Mouse (Mus musculus) spleen, adult 12 weeks (tissue): ENCODE results near the gene Cyfip2.
"Not testable (repeated sequence)": the region's sequence is repeated elsewhere in the genome, so short reads cannot be mapped to it uniquely, and the experiment has no call there.

ENCODE experiments used
- DNase-seq: peaks from one replicate; pipeline ENCODE4 v3.0.0; 2022; ENCODE audit warnings: low spot score

Gene Cyfip2

DNA sequence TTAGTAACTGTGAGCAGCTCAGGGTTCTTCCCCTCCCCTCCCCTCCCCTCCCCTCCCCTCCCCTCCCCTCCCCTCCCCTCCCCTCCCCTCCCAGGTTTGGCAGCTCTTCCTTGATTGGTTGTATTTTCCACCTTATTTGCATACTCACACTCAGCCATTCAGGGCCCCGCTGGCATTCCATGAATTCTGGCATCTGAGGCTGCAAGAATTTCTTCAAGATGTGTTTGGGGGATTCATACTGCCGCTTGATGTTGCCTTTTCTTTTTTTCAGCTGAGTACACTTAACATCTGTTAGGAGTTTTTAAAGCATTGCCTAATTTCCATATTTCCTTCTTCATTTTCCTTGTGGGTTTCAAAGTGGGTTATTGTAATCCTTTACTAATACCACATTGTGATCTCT lies 124.4 kb downstream of the Cyfip2 start:
- no peak for DNase-seq

DNA sequence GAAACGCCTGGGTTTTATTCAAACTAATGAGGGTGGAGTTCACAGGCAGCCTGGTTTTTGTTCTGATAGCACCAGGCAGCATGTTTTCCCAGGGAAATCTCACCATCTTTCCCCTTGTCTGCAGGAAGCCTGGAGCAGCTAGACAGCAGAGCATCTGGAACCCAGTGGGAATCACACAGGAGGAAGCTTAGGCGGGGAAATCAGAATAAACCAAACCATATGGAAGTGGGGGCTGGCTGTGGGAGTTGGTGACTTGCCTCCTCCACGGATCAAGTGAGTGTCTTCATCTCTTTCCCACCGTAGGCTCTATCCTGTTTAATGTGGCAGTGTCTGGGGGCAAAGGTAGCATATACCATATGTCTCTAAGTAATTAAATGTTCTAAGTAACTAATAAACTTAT lies 127.2 kb downstream of the Cyfip2 start:
- no peak for DNase-seq

DNA sequence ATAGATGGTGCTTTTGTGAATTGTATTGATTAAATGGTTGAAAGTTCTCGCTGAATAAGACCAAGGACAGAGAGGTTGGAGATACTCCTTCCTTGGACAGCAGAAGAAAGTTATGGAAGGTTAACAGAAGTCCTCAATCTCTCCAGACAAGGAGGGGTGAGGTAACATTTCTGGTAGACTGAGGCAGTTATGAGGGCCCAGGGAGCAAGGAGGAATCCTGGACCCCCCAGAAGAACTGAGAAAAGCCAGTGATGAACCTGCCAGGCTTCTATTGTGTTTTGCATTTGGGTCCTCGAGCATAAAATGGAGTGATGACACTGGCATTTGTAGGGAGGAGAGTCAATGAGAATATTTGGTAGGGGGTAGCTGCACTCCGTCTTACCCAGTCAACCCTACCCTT lies 127.7 kb downstream of the Cyfip2 start:
- DNase-seq, result no peak

DNA sequence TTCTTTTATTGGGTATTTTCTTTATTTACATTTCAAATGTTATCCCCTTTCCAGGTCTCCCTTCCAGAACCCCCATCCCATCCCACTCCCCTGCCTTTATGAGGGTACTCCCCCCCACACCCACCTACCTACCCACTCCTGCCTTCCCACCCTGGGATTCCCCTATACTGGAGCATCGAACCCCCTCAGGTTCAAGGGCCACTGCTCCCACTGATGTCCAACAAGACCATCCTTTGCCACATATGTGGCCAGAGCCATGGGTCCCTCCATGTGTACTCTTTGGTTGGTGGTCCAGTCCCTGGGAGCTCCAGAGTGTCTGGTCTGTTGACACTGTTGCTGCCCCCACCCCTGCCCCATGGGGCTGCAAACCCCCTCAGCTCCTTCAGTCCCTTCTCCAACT lies 130.6 kb downstream of the Cyfip2 start:
- not testable (repeated sequence) for DNase-seq

DNA sequence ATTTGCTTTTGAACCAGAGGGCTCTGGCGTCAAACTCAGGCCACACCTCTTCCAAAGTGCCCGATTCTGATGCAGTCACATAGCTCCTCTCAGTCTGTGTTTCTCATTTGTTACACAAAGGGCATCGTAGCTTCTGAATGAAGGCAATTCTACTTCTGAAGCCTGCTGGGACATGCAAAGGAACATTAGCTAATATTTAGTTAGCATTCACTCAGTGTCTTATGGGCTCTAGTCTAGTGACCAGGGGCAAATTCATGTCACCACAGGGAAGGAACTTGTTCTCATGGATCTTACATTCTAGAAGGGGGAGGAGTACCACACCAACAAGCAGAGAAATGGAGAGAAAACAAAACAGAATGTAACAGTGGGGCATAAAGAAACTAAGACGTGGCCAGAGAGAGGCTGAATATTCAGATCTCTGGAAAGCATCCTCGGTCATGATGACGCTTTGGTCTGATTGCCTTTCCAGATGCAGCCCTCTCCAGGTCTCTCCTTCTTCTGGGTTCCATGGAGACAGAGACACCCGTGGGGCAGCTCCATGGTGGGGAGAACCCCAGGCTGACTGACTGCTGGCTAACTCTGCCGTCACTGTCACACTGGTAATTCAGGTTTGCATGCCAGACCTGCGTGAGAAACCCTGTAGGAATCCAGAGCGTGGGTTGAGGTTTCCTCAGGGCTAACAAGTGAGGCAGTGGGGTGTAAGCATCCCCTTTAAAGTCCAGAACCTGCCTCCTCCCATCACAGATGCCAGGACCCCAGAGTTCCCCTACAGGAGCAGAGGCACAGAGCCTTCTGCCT lies 135.2 kb downstream of the Cyfip2 start:
- no peak for DNase-seq

DNA sequence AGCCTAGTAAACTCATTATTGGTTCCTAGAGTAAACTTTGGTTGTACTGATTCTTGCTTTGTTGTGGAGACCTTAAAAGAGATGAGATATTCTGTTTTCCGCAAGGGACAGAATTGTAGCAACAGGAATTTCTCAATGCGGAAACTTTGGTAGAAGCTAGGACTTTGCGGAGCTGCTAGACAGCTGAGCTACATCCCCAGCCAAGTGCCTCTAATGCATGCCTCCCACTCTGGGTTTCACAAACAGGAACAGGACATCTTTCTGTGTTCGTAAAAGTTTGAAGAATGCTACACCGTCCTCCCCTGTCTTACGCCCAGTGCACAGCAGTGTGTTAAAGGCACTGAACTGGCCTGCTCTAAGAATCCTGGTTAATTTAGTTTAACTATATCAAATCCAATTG lies 136.5 kb downstream of the Cyfip2 start:
- no peak for DNase-seq

DNA sequence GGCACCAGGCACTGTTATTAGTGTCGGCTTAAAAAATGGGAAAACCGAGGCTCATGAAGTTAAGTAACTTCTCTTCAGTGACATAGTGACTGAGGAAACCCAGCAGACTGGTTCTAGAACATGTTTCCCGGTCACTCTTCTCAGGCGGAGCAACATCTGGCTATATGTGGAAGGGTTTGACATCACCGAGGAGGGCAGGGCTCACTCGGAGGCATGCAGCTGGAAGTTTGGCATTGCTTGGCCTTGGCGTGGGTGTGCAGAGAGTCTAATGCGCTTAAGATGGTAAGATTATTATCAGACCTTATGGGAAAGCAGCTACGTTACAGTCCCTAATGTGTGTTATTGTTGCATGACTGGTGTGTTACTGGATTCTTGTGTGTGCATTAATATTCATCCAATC lies 140.5 kb downstream of the Cyfip2 start:
- no peak for DNase-seq

DNA sequence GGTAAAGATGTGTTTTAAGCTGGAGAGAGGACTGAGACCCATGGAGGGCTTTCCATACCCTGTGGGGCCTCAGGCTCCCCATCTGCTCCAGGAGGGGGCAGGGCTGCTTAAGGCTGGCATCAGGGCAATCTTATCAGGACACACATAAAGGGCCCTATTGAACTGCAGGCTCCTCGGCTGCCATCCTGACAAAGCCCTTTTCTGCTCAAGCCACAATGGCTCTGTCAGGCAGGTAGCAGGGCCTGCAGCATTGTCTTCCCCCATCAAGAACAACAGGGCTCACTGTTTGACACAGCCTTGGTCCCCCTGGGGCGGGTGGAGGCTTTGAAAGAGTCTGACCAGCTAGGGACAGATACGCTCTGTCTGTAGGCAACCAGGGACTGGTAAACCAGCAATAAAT lies 142.8 kb downstream of the Cyfip2 start:
- no peak for DNase-seq

DNA sequence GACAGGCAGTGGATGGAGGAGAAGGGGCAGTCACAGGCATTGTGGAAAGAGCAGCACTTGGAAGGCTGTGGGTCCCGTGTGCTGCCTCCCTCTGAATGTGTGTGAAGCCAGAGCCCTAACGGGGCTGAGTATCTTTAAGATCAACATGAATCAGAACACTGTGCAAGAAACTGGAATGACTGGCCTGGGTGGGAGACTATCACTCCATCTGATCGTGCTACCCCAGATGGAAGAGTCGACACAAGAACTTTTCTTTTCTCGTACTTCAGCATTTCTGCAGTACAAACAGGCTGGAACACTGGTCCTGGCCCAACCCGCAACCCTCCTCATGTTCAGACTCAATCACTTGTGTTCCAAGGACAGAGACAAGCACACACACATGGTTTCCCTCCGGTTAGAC lies 144.2 kb downstream of the Cyfip2 start:
- no peak for DNase-seq

DNA sequence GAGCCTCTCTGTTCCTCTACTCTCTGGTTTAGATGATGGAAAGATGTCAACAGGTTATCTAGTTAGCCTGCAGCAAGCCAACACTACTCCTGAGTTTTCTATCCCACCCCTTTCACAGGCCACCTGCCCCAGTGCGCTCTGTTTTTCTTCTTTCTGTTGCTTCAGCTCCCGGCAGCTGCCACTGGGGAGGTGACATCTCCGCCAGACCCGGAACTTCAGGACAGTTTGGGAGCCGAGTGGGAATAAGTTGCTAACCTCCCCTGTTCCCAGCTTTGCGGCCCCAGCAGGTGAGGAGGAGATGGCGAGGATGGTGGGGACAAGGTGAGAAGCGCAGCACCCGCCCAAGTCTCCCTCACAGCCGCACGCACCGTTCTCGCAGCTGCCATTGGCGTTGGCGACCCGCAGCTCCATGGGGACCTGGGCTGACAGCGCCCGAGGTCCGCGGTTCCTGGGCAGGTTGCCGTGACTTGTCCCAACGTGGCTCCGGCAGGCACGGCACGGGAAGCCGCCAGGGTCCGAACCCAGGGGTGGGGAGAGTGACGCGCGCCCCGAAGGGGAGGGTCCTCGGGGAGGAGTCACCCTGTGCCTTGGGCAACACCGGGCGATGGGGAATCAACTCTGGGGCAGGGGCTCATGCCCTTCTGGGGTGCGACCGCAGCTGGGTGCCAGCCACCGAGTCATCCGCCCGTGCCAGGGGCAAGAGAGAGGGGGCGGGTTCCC lies 146.6 kb downstream of the Cyfip2 start, which contains the start of gene Nipal4:
Nipal4 (minus strand) TSS at position 643 of the 720 bp plus-strand sequence.
- DNase-seq, result no peak

DNA sequence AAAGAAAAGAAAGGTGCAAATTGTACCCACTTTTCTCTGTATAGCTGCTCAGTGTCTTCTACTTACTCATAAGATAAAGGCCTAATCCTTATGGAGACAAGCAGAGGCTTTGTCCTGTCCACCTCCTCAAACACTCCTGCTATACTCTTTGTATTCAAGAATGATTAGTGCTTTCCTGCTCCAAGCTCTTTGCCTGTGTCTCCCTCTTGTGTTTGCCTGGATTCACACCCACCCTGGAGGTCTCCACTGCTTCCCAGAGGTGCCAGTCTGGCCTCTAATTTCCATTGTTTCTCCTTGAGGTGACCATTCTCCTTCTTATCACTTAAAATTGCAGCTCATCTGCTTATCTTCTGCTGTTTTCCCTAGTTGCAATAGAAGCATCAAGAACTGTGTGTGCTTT lies 155.2 kb downstream of the Cyfip2 start:
- no peak for DNase-seq

DNA sequence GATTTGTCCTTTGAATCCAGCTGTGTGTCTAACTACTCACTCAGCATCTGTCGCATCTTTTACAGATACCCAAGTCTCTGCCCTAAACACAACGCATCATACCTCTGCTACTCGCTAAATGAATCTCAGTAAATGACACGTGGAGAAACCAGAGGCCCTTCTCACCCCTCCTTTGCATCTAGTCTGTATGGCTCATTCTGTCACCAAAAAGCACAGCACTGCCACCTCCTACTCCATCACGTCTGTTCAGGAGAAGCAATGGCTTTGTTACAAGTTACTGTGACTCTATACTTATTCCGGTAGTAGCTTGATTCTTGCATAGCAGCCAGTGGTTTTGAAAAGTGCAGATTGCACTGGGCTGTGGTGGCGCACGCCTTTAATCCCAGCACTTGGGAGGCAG lies 155.7 kb downstream of the Cyfip2 start:
- DNase-seq, result no peak

DNA sequence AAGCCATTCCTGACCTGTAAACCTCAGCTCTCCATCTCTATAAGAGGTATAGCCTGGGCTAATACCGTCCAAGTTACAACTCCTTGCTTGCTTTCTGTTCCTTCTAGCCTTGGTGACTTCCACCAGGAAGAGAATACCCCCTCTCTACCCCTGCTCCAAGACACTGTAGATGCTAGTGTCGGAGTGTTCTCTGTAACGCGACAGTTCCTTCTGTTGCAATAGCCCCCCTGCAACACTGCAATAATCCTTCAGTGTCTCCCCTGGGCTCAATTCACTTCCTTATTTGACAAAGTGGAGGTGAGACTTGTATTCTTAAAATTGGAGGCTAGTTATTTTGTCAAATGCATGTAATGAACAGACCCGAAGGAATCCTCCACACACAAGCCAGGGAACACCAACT lies 166.0 kb downstream of the Cyfip2 start:
- no peak for DNase-seq

DNA sequence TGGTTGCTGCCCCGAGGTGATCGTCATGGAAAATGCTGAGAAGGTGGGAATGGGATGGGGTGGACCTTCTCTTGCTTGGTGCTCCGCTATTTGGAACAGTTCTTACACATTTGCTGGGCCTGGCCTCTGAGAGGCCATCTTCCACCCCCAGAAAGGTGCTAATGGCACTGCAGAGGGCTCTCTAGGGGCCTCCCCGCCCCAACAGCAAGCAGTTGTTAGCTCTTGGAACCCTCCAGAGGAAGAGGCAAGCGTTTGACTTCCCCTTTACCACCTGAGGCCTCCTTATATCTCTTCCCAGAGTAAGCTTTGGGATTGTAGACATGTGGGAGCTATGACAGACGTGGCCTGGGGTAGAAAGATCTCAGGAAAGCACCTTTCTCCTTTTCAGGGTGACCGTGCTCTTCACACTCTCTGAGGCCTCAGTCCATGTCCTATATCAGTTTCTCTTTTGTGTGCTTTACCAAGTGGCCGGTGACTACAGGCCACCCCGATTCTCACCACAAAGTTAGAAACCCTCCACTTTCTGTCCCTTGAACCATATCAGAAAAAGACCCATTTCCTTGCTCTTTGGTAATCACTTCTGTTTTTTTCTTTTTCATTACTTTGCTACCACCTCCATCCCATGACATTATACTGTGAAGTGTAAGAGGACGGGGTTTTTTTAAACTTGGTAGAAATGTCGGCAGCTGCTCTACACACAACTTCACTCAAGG lies 167.3 kb downstream of the Cyfip2 start:
- no peak for DNase-seq
